Mouse (Mus musculus) heart, adult 2 months (tissue): ENCODE data around the gene BC016579.

ENCODE experiments used
- CTCF ChIP-seq: fragments of 200-600 bp; IDR thresholded peaks from 2 replicates; pipeline ENCODE4 v1.8.1; 2022; ENCODE audit warnings: antibody characterized with exemption, mild to moderate bottlenecking, moderate library complexity
- EP300 ChIP-seq: fragments of 200-500 bp; IDR thresholded peaks from 2 replicates; pipeline ENCODE4 v1.6.1; 2011; ENCODE audit warnings: low read depth, low read length, control low read depth; ENCODE audit not compliant: insufficient read depth
- POLR2A ChIP-seq: fragments of 200-500 bp; IDR thresholded peaks from 2 replicates; pipeline ENCODE4 v1.6.1; 2011; ENCODE audit warnings: mild to moderate bottlenecking, low read depth, low read length, control low read depth; ENCODE audit not compliant: insufficient read depth

- no peak for TF ChIP-seq CTCF
- TF ChIP-seq POLR2A = no peak
- TF ChIP-seq EP300 = no peak
These were observed 31.4 kb upstream of the BC016579 start for GRCm38 (mm10) chr16:45685295-45685694.
